Mouse (Mus musculus) limb, embryonic 10.5 days (tissue): Measurements from ENCODE around the gene Dtymk. TPM values are rescaled to one million over a fixed set of nuclear protein-coding genes. Genes with fewer than 3 reads are reported as not detected.
"Not testable (repeated sequence)": the region's sequence is repeated elsewhere in the genome, so short reads cannot be mapped to it uniquely, and the experiment has no call there.

Source experiments
- DNase-seq: peaks from one replicate; pipeline ENCODE4 v3.0.0-alpha.2; 2017; ENCODE audit warnings: low spot score
- H3K27ac ChIP-seq: fragments of 300-500 bp; sonication (generic); 2 replicates; pipeline ENCODE4 v1.5.1; 2016; ENCODE audit warnings: mild to moderate bottlenecking
- H3K27me3 ChIP-seq: fragments of 300-500 bp; sonication (generic); 2 replicates; pipeline ENCODE4 v1.6.1; 2016; ENCODE audit warnings: low read depth, mild to moderate bottlenecking; ENCODE audit not compliant: poor library complexity, severe bottlenecking
- H3K36me3 ChIP-seq: fragments of 300-500 bp; sonication (generic); 2 replicates; pipeline ENCODE4 v1.6.1; 2016; ENCODE audit warnings: mild to moderate bottlenecking, moderate library complexity
- H3K4me1 ChIP-seq: fragments of 300-500 bp; sonication (generic); 2 replicates; pipeline ENCODE4 v1.6.1; 2016
- H3K4me3 ChIP-seq: fragments of 300-500 bp; sonication (generic); 2 replicates; pipeline ENCODE4 v1.5.1; 2016; ENCODE audit warnings: mild to moderate bottlenecking, moderate library complexity
- H3K9me3 ChIP-seq: fragments of 300-500 bp; sonication (generic); replicated peaks from 2 replicates; pipeline ENCODE4 v1.6.1; 2016; ENCODE audit warnings: mild to moderate bottlenecking
- WGBS: fragments of 180-500 bp; shearing (Covaris S2); methylation state at CpG from one replicate; pipeline ENCODE4 v1.1.7; 2016; 5-methylcytosine and 5-hydroxymethylcytosine counted together
- polyA plus RNA-seq: library from polyadenylated mRNA; unstranded; fragments of >200 nt; fragmentation: Nextera tagmentation; extraction: Ambion mirVana; gene quantifications from 2 replicates; pipeline ENCODE4 v1.2.1, GENCODE M21; 2016

The Dtymk gene
- polyA plus RNA-seq = 280 and 304 TPM in 2 replicates

GRCm38 (mm10) chr1:93801741-93802238 is at the start of gene Dtymk:
TSS of gene Dtymk (minus strand) at chr1:93801934.
- H3K9me3 ChIP-seq = no peaks in the 10 kb centered on the region
- H3K4me1 ChIP-seq = peaks cover 36% of the 10 kb centered on the region
- DNase-seq = peak; percentile 97
- under 1% methylated on average over 42 of the region's 42 CpGs for WGBS
- peaks cover 57% of the 10 kb centered on the region for H3K36me3 ChIP-seq
- peak within 1 kb of the TSS; percentile 92 for H3K27ac ChIP-seq
- H3K4me3 ChIP-seq = peak within 1 kb of the TSS; percentile 76
- no peaks in the 10 kb centered on the region for H3K27me3 ChIP-seq

- H3K27ac ChIP-seq, H3K4me1 ChIP-seq, DNase-seq, H3K9me3 ChIP-seq, H3K36me3 ChIP-seq, H3K4me3 ChIP-seq, H3K27me3 ChIP-seq: not testable (repeated sequence)
- 80% methylated on average over 3 of the region's 3 CpGs for WGBS
These were observed 44.1 kb upstream of the Dtymk start for GRCm38 (mm10) chr1:93845766-93846366.

- H3K36me3 ChIP-seq = peaks cover 30% of the 10 kb centered on the region
- not testable (repeated sequence) for H3K4me3 ChIP-seq, H3K27me3 ChIP-seq, H3K27ac ChIP-seq, DNase-seq, H3K9me3 ChIP-seq, H3K4me1 ChIP-seq
- WGBS = 92% methylated on average over 8 of the region's 8 CpGs
These were observed 36.8 kb upstream of the Dtymk start for GRCm38 (mm10) chr1:93838569-93838968.

- DNase-seq = no peak
- WGBS = 90% methylated on average over 8 of the region's 8 CpGs
- no peaks in the 10 kb centered on the region for H3K27me3 ChIP-seq
- no peaks in the 10 kb centered on the region for H3K9me3 ChIP-seq
- H3K4me1 ChIP-seq = no peaks in the 10 kb centered on the region
- no peak overlapping the region for H3K4me3 ChIP-seq
- no peak overlapping the region for H3K27ac ChIP-seq
- H3K36me3 ChIP-seq = peaks cover 30% of the 10 kb centered on the region
These were observed 35.6 kb upstream of the Dtymk start for GRCm38 (mm10) chr1:93837335-93837734.

GRCm38 (mm10) chr1:93836532-93836913 is 34.8 kb upstream of the Dtymk start:
- Histone ChIP-seq H3K27ac (no peak overlapping the region), H3K36me3 (peaks cover 30% of the 10 kb centered on the region), H3K9me3 (no peaks in the 10 kb centered on the region), H3K4me1 (no peaks in the 10 kb centered on the region), H3K27me3 (no peaks in the 10 kb centered on the region), H3K4me3 (no peak overlapping the region)
- WGBS = 89% methylated on average over 2 of the region's 2 CpGs
- DNase-seq = no peak

GRCm38 (mm10) chr1:93835876-93836531 is 34.3 kb upstream of the Dtymk start:
- no peaks in the 10 kb centered on the region for H3K4me1 ChIP-seq
- DNase-seq = no peak
- WGBS = 92% methylated on average over 6 of the region's 6 CpGs

GRCm38 (mm10) chr1:93835211-93835610 is 33.5 kb upstream of the Dtymk start:
- Histone ChIP-seq H3K36me3 (peaks cover 30% of the 10 kb centered on the region), H3K9me3 (no peaks in the 10 kb centered on the region), H3K4me3 (no peak overlapping the region), H3K4me1 (no peaks in the 10 kb centered on the region), H3K27me3 (no peaks in the 10 kb centered on the region), H3K27ac (no peak overlapping the region)
- no peak for DNase-seq
- 89% methylated on average over 4 of the region's 4 CpGs for WGBS

More at GRCm38 (mm10) chr1:93835876-93836531, 34.3 kb upstream of the Dtymk start:
- H3K27me3 ChIP-seq = no peaks in the 10 kb centered on the region
- no peak overlapping the region for H3K27ac ChIP-seq
- no peaks in the 10 kb centered on the region for H3K9me3 ChIP-seq
- peaks cover 30% of the 10 kb centered on the region for H3K36me3 ChIP-seq
- H3K4me3 ChIP-seq = no peak overlapping the region

- Histone ChIP-seq H3K27ac (no peak overlapping the region), H3K4me3 (no peak overlapping the region), H3K9me3 (no peaks in the 10 kb centered on the region), H3K4me1 (no peaks in the 10 kb centered on the region), H3K27me3 (no peaks in the 10 kb centered on the region), H3K36me3 (peaks cover 32% of the 10 kb centered on the region)
- DNase-seq = no peak
- WGBS = 89% methylated on average over 7 of the region's 7 CpGs
These were observed 33.0 kb upstream of the Dtymk start for GRCm38 (mm10) chr1:93834671-93835150.

GRCm38 (mm10) chr1:93832754-93833360 is 31.1 kb upstream of the Dtymk start:
- not testable (repeated sequence) for H3K27me3 ChIP-seq, H3K4me3 ChIP-seq, H3K4me1 ChIP-seq, H3K27ac ChIP-seq, H3K9me3 ChIP-seq, DNase-seq
- peaks cover 28% of the 10 kb centered on the region for H3K36me3 ChIP-seq
- 83% methylated on average over 2 of the region's 4 CpGs for WGBS

GRCm38 (mm10) chr1:93826540-93826835 is 24.8 kb upstream of the Dtymk start:
- Histone ChIP-seq H3K27ac (no peak overlapping the region), H3K4me3 (no peak overlapping the region), H3K4me1 (peaks cover 18% of the 10 kb centered on the region)

GRCm38 (mm10) chr1:93825771-93826539 is 24.2 kb upstream of the Dtymk start:
- DNase-seq = no peak
- Histone ChIP-seq H3K4me3 (peak overlapping the region; percentile 73), H3K4me1 (peaks cover 18% of the 10 kb centered on the region), H3K36me3 (peaks cover 14% of the 10 kb centered on the region), H3K27ac (peak overlapping the region; percentile 92), H3K9me3 (no peaks in the 10 kb centered on the region), H3K27me3 (no peaks in the 10 kb centered on the region)
- 48% methylated on average over 27 of the region's 27 CpGs for WGBS

More at GRCm38 (mm10) chr1:93826540-93826835, 24.8 kb upstream of the Dtymk start:
- no peaks in the 10 kb centered on the region for H3K27me3 ChIP-seq
- H3K9me3 ChIP-seq = no peaks in the 10 kb centered on the region
- DNase-seq = no peak
- peaks cover 8% of the 10 kb centered on the region for H3K36me3 ChIP-seq
- 97% methylated on average over 9 of the region's 9 CpGs for WGBS

- Histone ChIP-seq H3K9me3 (no peaks in the 10 kb centered on the region), H3K27ac (peak overlapping the region; percentile 92), H3K36me3 (peaks cover 21% of the 10 kb centered on the region), H3K4me3 (peak overlapping the region; percentile 73), H3K27me3 (no peaks in the 10 kb centered on the region), H3K4me1 (peaks cover 18% of the 10 kb centered on the region)
- 0% methylated on average over 30 of the region's 30 CpGs for WGBS
- DNase-seq = peak; percentile 93
These were observed 23.5 kb upstream of the Dtymk start for GRCm38 (mm10) chr1:93825105-93825674.
